Mouse (Mus musculus) thymus, adult 2 months (tissue): ENCODE measurements at regions not wholly inside any gene's neighbourhood (a gene's known extent, or its start where the extent isn't known, plus 50 kb on each side); places are given as distances from the start of the nearest gene placed in this dataset.
"Not testable (repeated sequence)": the region's sequence is repeated elsewhere in the genome, so short reads cannot be mapped to it uniquely, and the experiment has no call there.

Source experiments
- CTCF ChIP-seq: fragments of 200-500 bp; IDR thresholded peaks from 2 replicates; pipeline ENCODE4 v1.5.1; 2012; ENCODE audit warnings: mild to moderate bottlenecking, control low read depth, low read length, moderate library complexity, borderline replicate concordance; ENCODE audit not compliant: control insufficient read depth, poor library complexity, insufficient read depth; ENCODE audit errors: extremely low read depth
- POLR2A ChIP-seq: fragments of 200-500 bp; IDR thresholded peaks from 2 replicates; pipeline ENCODE4 v1.6.1; 2012; ENCODE audit warnings: mild to moderate bottlenecking, low read length, control low read depth, moderate library complexity; ENCODE audit not compliant: control insufficient read depth, poor library complexity, insufficient read depth; ENCODE audit errors: extremely low read depth

- not testable (repeated sequence) for TF ChIP-seq POLR2A, CTCF
Measured at GRCm38 (mm10) chr12:3131149-3131751, 178.5 kb downstream of the Rab10 start.
